Mouse (Mus musculus) spleen, postnatal 0 days (tissue): Measurements from ENCODE around the gene Olfr395. TPM values are rescaled to one million over a fixed set of nuclear protein-coding genes. Genes with fewer than 3 reads are reported as not detected.

Source experiments
- polyA plus RNA-seq: library from polyadenylated mRNA; unstranded; fragments of >200 nt; fragmentation: Nextera tagmentation; extraction: Ambion mirVana; gene quantifications from 2 replicates; pipeline ENCODE4 v1.2.1, GENCODE M21; 2015

Gene Olfr395
- not detected in 2 replicates for polyA plus RNA-seq

DNA sequence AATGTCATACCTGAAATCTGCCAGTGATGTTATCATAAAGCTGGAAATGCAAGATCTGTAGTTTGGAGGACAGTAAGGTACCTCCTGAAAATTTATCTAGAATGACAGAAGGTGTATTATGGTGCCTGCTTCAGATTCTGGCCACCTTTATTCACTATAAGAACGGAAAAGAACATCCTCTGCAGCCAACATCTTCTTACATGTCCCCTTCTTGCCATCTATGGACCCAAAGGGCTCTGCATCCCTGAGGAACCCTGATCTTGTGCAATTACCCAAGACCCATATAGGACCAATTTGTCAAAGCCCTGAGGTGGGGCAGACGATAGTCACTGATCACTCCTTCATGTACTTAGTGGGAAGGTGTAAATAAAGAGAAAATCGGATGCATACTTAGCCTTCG is at the start of gene Olfr395:
Gene Olfr395 (minus strand): TSS at position 101 of the 400 bp plus-strand sequence.

DNA sequence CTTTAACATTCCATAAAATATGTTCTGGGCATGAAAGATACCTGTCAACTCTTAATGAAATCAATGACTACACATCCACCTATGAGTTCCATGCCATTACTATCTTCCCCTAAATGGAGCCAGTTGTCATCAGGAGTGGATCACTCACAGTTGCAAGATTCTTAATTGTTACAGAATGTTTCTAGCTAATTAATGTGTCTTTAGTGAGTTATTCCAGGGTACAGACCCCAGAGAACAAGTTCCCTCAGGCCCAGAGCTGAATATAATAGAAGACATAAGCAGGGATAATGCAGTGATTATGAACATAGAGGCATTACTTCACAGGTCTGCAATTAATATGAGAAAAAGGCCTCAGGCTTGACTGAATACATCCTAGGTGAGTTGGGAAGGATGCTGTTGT is 27.3 kb upstream of the Olfr395 start, which contains the start of gene Olfr23:
Gene Olfr23 (plus strand): TSS at position 301 of the 400 bp plus-strand sequence.

DNA sequence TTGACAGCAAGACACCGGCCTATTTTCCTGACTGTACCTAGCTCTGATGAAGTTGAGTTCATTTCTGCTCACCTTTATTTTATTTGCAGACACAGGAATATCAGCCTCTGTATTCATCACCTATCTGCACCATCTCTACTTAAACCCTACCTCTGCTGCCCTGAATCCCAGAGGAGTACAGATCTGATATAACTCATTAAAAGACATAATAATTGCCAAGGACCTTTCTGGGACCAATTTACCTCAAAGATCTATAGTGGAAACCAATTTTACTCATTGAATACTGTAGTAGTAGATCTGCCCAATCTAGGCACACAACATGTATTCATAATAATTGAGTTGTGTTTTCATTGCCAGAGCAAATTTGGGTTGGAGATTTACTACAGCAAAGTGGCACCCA is 18.4 kb downstream of the Olfr395 start, which contains the start of gene Olfr394:
Gene Olfr394 (minus strand): TSS at position 101 of the 400 bp plus-strand sequence.

Other genes with a start within 250 kb of the Olfr395 start
- not detected in 2 replicates for gene Zfp735, start 220.5 kb downstream of the Olfr395 start, polyA plus RNA-seq
- gene Olfr389, start 128.6 kb downstream of the Olfr395 start, polyA plus RNA-seq, result not detected in 2 replicates
- gene Olfr390, start 126.3 kb downstream of the Olfr395 start, polyA plus RNA-seq, result not detected in 2 replicates
- not detected in 2 replicates for gene Olfr391-ps, start 106.2 kb downstream of the Olfr395 start, polyA plus RNA-seq
- gene Olfr392, start 92.2 kb downstream of the Olfr395 start, polyA plus RNA-seq, result not detected in 2 replicates
- not detected in 2 replicates for gene Olfr393, start 57.8 kb downstream of the Olfr395 start, polyA plus RNA-seq
- not detected in 2 replicates for gene Olfr394, start 18.5 kb downstream of the Olfr395 start, polyA plus RNA-seq
- not detected in 2 replicates for gene Olfr23, start 27.4 kb upstream of the Olfr395 start, polyA plus RNA-seq
- gene Olfr397, start 51.5 kb upstream of the Olfr395 start, polyA plus RNA-seq, result not detected in 2 replicates
- not detected in 2 replicates for gene Olfr398, start 81.1 kb upstream of the Olfr395 start, polyA plus RNA-seq
- not detected in 2 replicates for gene Olfr139, start 147.3 kb upstream of the Olfr395 start, polyA plus RNA-seq
- not detected in 2 replicates for gene Olfr399, start 147.3 kb upstream of the Olfr395 start, polyA plus RNA-seq
- gene Zfp616, start 160.7 kb upstream of the Olfr395 start, polyA plus RNA-seq, result not detected in 2 replicates
- gene Olfr401, start 204.4 kb upstream of the Olfr395 start, polyA plus RNA-seq, result not detected in 2 replicates
- not detected in 2 replicates for gene Olfr402, start 244.2 kb upstream of the Olfr395 start, polyA plus RNA-seq